Mouse (Mus musculus): ENCODE data around the gene Fitm2. TPM values are rescaled to one million over a fixed set of nuclear protein-coding genes. Genes with fewer than 3 reads are reported as not detected.
"Not testable (repeated sequence)": the region's sequence is repeated elsewhere in the genome, so short reads cannot be mapped to it uniquely, and the experiment has no call there.

Fitm2 gene
- polyA plus RNA-seq, 1 experiment: 44.1 TPM

GRCm38 (mm10) chr2:163463251-163463769, 9.1 kb downstream of the Fitm2 start:
- no peak for DNase-seq (ENCODE audit: low read depth)

GRCm38 (mm10) chr2:163462801-163463200, 9.6 kb downstream of the Fitm2 start:
- DNase-seq (ENCODE audit: low read depth): no peak

- no peak for DNase-seq (ENCODE audit: low read depth)
Observed at GRCm38 (mm10) chr2:163462386-163462785, 10.0 kb downstream of the Fitm2 start.

GRCm38 (mm10) chr2:163461307-163461706, 11.1 kb downstream of the Fitm2 start:
- DNase-seq (ENCODE audit: low read depth): not testable (repeated sequence)

- DNase-seq (ENCODE audit: low read depth): no peak
Observed at GRCm38 (mm10) chr2:163460622-163461021, 11.8 kb downstream of the Fitm2 start.

- DNase-seq (ENCODE audit: low read depth): no peak
Observed at GRCm38 (mm10) chr2:163459380-163459779, 13.0 kb downstream of the Fitm2 start.

GRCm38 (mm10) chr2:163458539-163459265, 13.7 kb downstream of the Fitm2 start:
- no peak for DNase-seq (ENCODE audit: low read depth)

- DNase-seq (ENCODE audit: low read depth): no peak
Observed at GRCm38 (mm10) chr2:163453378-163453777, 19.1 kb downstream of the Fitm2 start.

- DNase-seq (ENCODE audit: low read depth): no peak
Observed at GRCm38 (mm10) chr2:163452738-163453137, 19.7 kb downstream of the Fitm2 start.

- no peak for DNase-seq (ENCODE audit: low read depth)
Observed at GRCm38 (mm10) chr2:163450668-163451295, 21.6 kb downstream of the Fitm2 start.

GRCm38 (mm10) chr2:163449276-163449675, 23.2 kb downstream of the Fitm2 start:
- DNase-seq (ENCODE audit: low read depth): no peak

- no peak for DNase-seq (ENCODE audit: low read depth)
Observed at GRCm38 (mm10) chr2:163447375-163447774, 25.1 kb downstream of the Fitm2 start.

- DNase-seq (ENCODE audit: low read depth): no peak
Observed at GRCm38 (mm10) chr2:163444017-163444416, 28.4 kb downstream of the Fitm2 start.

GRCm38 (mm10) chr2:163443543-163443942, 28.9 kb downstream of the Fitm2 start:
- DNase-seq (ENCODE audit: low read depth): no peak

- no peak for DNase-seq (ENCODE audit: low read depth)
Observed at GRCm38 (mm10) chr2:163439488-163439887, 32.9 kb downstream of the Fitm2 start.

- no peak for DNase-seq (ENCODE audit: low read depth)
Observed at GRCm38 (mm10) chr2:163438619-163439451, 33.6 kb downstream of the Fitm2 start.

- DNase-seq (ENCODE audit: low read depth): no peak
Observed at GRCm38 (mm10) chr2:163438246-163438618, 34.2 kb downstream of the Fitm2 start, which contains the start of gene Gdap1l1. Gene Gdap1l1 (plus strand): TSS chr2:163438476.

- no peak for DNase-seq (ENCODE audit: low read depth)
Observed at GRCm38 (mm10) chr2:163437800-163438199, 34.6 kb downstream of the Fitm2 start.

GRCm38 (mm10) chr2:163433971-163434370, 38.5 kb downstream of the Fitm2 start:
- DNase-seq (ENCODE audit: low read depth): no peak

- DNase-seq (ENCODE audit: low read depth): no peak
Observed at GRCm38 (mm10) chr2:163431289-163431688, 41.1 kb downstream of the Fitm2 start.

- no peak for DNase-seq (ENCODE audit: low read depth)
Observed at GRCm38 (mm10) chr2:163428346-163429011, 44.0 kb downstream of the Fitm2 start.

- no peak for DNase-seq (ENCODE audit: low read depth)
Observed at GRCm38 (mm10) chr2:163424597-163424996, 47.8 kb downstream of the Fitm2 start, which contains the start of gene Oser1. Gene Oser1 (minus strand): TSS chr2:163424697.

Data from gonadal fat pad, adult 2 months (tissue).